Mouse (Mus musculus): ENCODE measurements around the gene Csnk1d. TPM values are rescaled to one million over a fixed set of nuclear protein-coding genes. Genes with fewer than 3 reads are reported as not detected.

Gene Csnk1d
- 85.2 and 99.8 TPM in 2 replicates for polyA plus RNA-seq (2016; fragmentation: Nextera tagmentation; extraction: Ambion mirVana)

DNA sequence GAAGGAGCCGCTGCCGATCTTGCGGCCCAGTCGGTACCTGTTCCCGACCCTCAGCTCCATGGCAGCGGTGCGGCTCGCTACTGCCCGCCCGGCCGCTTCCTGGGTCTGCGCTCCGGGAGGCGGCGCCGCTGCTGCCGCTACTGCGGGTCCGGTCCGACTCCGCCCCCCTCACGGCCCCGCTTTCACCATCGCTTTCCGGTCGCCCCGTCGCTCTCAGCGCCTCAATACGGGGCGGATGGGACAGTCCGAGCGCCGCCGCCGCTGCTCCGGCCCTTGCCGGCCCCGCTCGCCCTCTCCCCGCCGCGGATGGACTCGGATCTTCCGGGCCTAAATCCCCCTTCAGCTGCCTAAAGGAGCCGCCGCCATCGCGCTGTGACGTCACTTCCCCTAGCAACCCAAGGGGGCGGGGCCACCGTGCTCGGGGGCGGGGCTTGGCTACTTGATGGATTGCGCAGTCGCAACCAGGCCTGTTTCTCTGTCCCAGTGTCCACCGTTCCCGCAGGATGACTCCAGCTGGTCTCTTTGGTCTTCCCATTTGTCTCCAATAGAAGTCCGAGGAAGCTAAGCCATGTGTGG is at the start of gene Csnk1d:
TSS of gene Csnk1d (minus strand) at position 380 of the 576 bp plus-strand sequence.
- peak within 1 kb of the TSS; percentile 94 for H3K4me3 ChIP-seq
- H3K27me3 ChIP-seq (ENCODE audit: insufficient read depth, poor library complexity, severe bottlenecking), result no peaks in the 10 kb centered on the region
- peaks cover 50% of the 10 kb centered on the region for H3K4me1 ChIP-seq
- peak within 1 kb of the TSS; percentile 100 for H3K27ac ChIP-seq
- peaks cover 22% of the 10 kb centered on the region for H3K36me3 ChIP-seq
- no peaks in the 10 kb centered on the region for H3K9me3 ChIP-seq
- DNase-seq (ENCODE audit: low spot score), result peak; percentile 98
- WGBS, result under 1% methylated on average over 59 of the region's 59 CpGs

DNA sequence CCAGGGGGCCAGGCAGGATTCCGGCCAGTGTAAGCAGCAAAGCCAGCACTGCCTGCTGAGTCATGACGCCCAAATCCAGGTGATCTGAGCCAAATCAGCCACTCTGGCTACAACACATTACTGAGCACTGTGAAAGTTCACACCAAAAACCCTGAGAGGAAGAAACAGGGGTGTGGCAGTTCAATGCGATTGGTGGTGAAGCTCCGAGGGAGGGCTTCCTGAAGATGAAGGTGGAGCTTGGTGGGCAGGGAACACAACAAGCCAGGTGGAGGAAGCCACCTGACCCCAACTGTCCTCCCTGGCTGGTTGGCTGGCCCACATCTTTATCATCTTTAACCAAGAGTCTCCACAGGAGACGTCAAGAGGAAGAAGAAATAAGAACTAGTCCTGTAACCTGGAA is 48.2 kb upstream of the Csnk1d start, which contains the start of gene Cd7:
TSS of gene Cd7 (minus strand) at position 117 of the 400 bp plus-strand sequence.
- no peak for DNase-seq (ENCODE audit: low spot score)
- no peaks in the 10 kb centered on the region for H3K36me3 ChIP-seq
- WGBS, result 63% methylated on average over 5 of the region's 5 CpGs
- H3K4me3 ChIP-seq, result no peak within 1 kb of the TSS
- H3K27ac ChIP-seq, result no peak within 1 kb of the TSS
- H3K9me3 ChIP-seq, result no peaks in the 10 kb centered on the region
- no peaks in the 10 kb centered on the region for H3K4me1 ChIP-seq
- H3K27me3 ChIP-seq (ENCODE audit: insufficient read depth, poor library complexity, severe bottlenecking), result peaks cover 42% of the 10 kb centered on the region

DNA sequence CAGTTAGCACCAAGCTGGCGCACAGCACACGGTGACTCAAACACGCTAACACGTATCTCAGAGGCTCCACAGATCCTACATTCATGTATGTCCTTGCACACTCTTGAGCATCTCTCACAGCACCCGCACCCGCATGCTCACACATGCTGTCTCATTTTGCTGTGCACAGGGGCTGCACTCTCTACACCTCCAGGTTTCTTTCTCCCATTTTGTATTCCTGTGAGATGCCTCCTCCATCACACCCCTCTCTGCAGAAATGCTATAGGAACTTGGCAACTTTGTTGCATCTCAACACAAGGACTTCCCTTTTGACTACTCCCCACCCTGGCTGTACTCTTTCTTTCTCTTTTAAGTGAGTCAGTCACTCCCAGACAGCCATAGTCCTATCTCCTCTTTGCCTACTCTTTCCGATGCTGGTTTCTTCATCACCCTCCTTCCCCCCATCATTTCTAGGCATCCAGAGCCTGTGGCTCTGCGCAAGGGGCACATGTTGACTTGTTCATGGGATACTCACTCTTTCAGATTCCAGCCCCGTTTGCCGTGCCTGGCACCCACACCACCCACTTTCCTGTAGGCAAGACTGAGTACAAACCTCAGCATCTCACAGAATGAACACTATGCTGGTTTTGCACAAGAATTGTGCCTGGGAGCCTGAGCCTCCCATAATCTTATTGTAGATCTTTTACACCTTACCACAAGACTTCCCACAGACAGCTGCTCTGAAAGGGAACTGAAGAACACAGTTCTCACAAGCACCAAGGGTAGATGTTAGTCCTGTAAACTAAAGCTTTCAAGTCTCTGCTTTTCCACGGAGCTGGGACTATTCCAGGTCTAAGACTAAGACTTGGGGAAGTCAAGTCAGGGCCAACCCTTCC is 47.5 kb upstream of the Csnk1d start:
- 82% methylated on average over 11 of the region's 11 CpGs for WGBS
- Histone ChIP-seq H3K4me3 (no peak overlapping the region), H3K27me3 (ENCODE audit: insufficient read depth, poor library complexity, severe bottlenecking) (peaks cover 37% of the 10 kb centered on the region), H3K27ac (no peak overlapping the region), H3K9me3 (no peaks in the 10 kb centered on the region), H3K36me3 (no peaks in the 10 kb centered on the region), H3K4me1 (no peaks in the 10 kb centered on the region)
- no peak for DNase-seq (ENCODE audit: low spot score)

DNA sequence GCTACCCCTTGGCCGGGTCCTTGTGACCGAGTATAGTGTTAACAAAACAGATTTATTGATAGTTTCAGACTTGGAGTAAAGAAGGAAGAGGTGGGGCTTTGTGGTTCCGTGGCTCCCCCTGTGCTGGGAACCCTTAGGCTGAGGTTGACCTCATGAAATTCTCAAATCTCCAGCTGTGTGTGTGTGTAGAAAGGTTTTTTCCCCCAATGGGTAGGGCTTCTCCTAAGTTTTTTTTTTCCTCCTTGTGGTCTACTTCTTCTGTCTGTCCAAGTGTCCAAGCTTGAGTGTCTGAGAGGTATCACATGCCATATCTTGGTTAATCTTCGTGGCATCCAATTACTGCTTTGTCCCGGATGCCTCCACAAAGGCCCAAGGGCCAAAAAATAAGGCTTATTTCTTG is 42.0 kb upstream of the Csnk1d start:
- no peak overlapping the region for H3K27ac ChIP-seq
- H3K36me3 ChIP-seq, result no peaks in the 10 kb centered on the region
- DNase-seq (ENCODE audit: low spot score), result no peak
- H3K4me3 ChIP-seq, result no peak overlapping the region
- no peaks in the 10 kb centered on the region for H3K4me1 ChIP-seq
- H3K27me3 ChIP-seq (ENCODE audit: insufficient read depth, poor library complexity, severe bottlenecking), result peaks cover 32% of the 10 kb centered on the region
- WGBS, result 77% methylated on average over 5 of the region's 5 CpGs
- H3K9me3 ChIP-seq, result no peaks in the 10 kb centered on the region

DNA sequence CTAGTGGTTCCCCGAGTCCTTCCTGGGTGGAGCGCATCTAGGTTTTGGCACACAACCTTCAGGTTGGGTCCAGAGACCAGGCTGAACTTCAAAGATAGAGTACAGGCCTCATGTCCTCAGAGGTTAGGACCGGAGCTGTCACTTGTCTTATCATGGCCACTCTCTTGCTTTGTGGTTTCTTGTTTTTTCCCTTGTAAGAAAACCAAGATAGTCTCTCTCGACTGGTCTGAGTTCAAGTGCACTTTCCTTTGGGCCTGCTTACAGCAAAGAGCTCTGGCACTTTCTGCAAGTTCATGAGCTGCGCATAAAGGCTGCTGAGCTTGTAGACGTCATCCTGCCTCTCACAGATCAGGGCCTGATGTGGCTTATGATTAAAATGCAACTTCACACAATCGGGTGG is 36.1 kb upstream of the Csnk1d start:
- Histone ChIP-seq H3K27ac (no peak overlapping the region), H3K36me3 (no peaks in the 10 kb centered on the region), H3K4me3 (no peak overlapping the region), H3K9me3 (no peaks in the 10 kb centered on the region), H3K4me1 (no peaks in the 10 kb centered on the region), H3K27me3 (ENCODE audit: insufficient read depth, poor library complexity, severe bottlenecking) (peaks cover 7% of the 10 kb centered on the region)
- no peak for DNase-seq (ENCODE audit: low spot score)
- WGBS, result 75% methylated on average over 7 of the region's 7 CpGs

DNA sequence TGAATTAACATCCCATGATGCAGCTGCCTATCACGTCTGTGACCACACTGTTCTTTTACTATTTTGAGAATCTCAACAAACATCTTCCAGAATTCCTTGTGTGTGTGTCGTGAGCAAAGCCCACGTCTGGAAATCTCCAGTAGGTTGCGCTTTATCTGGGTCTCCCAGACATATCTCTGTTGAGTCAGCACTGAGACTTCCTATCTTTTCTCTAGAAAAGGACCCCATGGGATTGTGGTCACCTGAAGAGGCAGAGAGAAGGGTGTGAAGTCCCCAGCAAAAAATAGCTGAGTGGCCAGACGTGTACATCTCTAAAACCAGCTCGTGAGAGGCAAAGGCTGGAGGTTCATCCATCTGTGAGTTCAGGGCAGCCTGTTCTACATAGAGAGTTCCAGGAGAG is 33.0 kb upstream of the Csnk1d start:
- Histone ChIP-seq H3K36me3 (no peaks in the 10 kb centered on the region), H3K4me1 (no peaks in the 10 kb centered on the region)
- WGBS, result 46% methylated on average over 6 of the region's 6 CpGs

DNA sequence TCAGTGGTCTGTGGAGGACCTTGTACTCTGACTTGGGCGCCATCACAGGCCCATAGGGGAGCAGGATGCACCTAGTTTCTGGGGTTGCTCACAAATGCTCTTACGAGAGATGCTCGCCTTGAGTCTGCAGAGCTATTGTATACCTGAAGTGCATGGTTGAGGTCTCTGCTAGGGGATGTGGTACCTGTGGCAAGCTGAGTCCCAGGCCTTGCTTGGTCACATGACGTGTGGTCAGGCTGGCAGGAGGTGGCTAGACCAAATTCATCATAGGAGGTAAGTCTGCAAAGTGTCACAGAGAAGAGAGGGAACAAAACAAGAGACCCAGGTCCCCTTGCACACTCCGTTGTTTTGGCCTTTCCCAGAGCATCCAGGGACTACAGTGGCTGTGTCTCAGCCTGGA is 28.4 kb upstream of the Csnk1d start:
- Histone ChIP-seq H3K27me3 (ENCODE audit: insufficient read depth, poor library complexity, severe bottlenecking) (peaks cover 24% of the 10 kb centered on the region), H3K27ac (no peak overlapping the region)

More for the DNA sequence above, 33.0 kb upstream of the Csnk1d start:
- no peak overlapping the region for H3K27ac ChIP-seq
- peaks cover 6% of the 10 kb centered on the region for H3K27me3 ChIP-seq (ENCODE audit: insufficient read depth, poor library complexity, severe bottlenecking)
- no peaks in the 10 kb centered on the region for H3K9me3 ChIP-seq
- H3K4me3 ChIP-seq, result no peak overlapping the region
- no peak for DNase-seq (ENCODE audit: low spot score)

DNA sequence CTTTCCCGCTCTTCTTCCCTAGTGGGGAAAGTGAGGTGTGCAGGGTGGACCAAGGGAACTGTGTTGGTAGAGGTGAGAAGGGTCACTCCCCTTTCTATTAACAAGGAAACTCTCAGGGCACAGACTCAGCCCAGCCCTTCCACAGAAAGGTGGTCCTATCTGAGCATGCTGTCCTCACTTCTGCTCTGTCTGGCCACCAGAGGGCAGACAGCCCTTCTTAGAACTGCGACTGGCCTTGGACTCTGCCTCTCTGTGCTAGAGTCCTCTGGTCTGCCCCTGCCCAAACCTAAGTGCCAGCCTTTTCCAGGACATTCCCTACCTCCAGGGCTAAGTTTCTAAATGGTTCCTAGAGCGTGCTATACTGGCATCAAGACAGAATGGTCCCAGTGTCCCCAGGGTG is 26.6 kb upstream of the Csnk1d start:
- H3K36me3 ChIP-seq, result no peaks in the 10 kb centered on the region
- 36% methylated on average over 3 of the region's 3 CpGs for WGBS
- no peak overlapping the region for H3K4me3 ChIP-seq
- H3K27me3 ChIP-seq (ENCODE audit: insufficient read depth, poor library complexity, severe bottlenecking), result peaks cover 30% of the 10 kb centered on the region
- no peak overlapping the region for H3K27ac ChIP-seq
- peak; percentile 76 for DNase-seq (ENCODE audit: low spot score)
- peaks cover 16% of the 10 kb centered on the region for H3K4me1 ChIP-seq
- no peaks in the 10 kb centered on the region for H3K9me3 ChIP-seq

More for the DNA sequence above, 28.4 kb upstream of the Csnk1d start:
- Histone ChIP-seq H3K4me1 (peaks cover 15% of the 10 kb centered on the region), H3K9me3 (no peaks in the 10 kb centered on the region), H3K4me3 (no peak overlapping the region), H3K36me3 (no peaks in the 10 kb centered on the region)
- no peak for DNase-seq (ENCODE audit: low spot score)
- WGBS, result 81% methylated on average over 5 of the region's 5 CpGs

DNA sequence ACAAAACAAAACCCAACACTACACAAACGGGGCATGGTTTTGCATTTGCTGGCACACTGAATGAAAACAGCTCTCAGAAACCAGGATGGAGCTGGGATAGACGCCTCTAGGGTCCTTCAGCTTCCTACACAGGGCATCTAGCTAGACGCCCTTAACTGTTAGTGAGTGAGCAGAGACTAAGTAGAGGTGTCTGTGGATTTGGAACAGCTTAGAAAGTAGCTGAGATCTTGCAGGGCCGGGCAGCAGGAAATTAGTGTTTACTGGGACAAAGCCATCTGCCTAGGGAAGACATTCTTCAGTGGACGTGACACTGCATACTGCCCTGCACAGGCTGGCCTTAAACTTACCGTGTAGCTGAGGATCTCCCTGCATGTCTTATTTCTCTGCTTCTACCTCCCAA is 24.3 kb upstream of the Csnk1d start:
- Histone ChIP-seq H3K4me1 (peaks cover 16% of the 10 kb centered on the region), H3K36me3 (no peaks in the 10 kb centered on the region), H3K4me3 (no peak overlapping the region), H3K27me3 (ENCODE audit: insufficient read depth, poor library complexity, severe bottlenecking) (peaks cover 35% of the 10 kb centered on the region), H3K27ac (0 out of 2 replicates have a peak overlapping the region, but pooled peaks have one; percentile 29), H3K9me3 (no peaks in the 10 kb centered on the region)
- DNase-seq (ENCODE audit: low spot score), result no peak
- 47% methylated on average over 6 of the region's 6 CpGs for WGBS

DNA sequence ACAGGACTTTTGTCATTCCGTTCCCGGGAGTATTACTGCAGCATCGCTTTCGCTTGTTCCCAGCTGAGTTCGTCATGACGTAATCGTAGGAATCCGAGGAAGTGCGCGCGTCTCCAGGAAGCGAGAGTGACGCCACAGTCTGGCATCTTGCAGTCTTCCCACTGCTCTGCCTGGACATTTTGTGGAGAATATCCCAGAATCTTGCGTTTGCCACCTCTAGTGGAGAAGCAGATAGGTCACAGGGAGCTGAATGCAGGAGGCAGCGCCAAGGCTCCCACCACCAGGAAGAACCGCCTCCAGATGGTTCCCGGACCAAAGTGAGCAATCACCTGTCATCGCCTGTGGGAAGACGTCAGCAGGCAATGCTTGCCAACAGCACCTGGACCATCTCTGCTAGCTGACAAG is 23.8 kb upstream of the Csnk1d start:
- H3K27me3 ChIP-seq (ENCODE audit: insufficient read depth, poor library complexity, severe bottlenecking), result peaks cover 35% of the 10 kb centered on the region
- peak overlapping the region; percentile 43 for H3K4me3 ChIP-seq
- no peaks in the 10 kb centered on the region for H3K9me3 ChIP-seq
- peaks cover 16% of the 10 kb centered on the region for H3K4me1 ChIP-seq
- H3K27ac ChIP-seq, result no peak overlapping the region
- no peaks in the 10 kb centered on the region for H3K36me3 ChIP-seq
- WGBS, result 37% methylated on average over 19 of the region's 19 CpGs
- peak; percentile 84 for DNase-seq (ENCODE audit: low spot score)

DNA sequence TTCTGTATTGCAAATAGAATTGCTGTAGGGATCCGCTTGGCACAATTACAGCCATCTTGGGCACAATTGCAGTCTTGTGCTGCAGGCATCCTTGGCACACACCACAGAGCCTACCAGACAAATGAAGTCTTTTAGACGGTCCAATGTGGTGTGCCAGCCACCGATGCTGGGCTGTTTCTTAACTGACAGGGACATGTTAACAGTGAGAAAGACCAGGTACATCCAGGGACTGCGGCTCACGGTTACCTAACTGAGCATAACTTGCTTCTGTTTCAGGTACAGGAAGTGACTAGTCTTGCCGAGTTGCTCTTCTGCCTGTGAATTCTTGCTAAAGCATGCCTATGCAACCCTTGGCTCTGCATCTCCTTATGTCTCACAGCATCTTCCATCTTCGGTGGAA is 22.5 kb upstream of the Csnk1d start:
- no peak for DNase-seq (ENCODE audit: low spot score)
- peaks cover 16% of the 10 kb centered on the region for H3K4me1 ChIP-seq
- H3K27me3 ChIP-seq (ENCODE audit: insufficient read depth, poor library complexity, severe bottlenecking), result peaks cover 35% of the 10 kb centered on the region
- no peak overlapping the region for H3K4me3 ChIP-seq
- WGBS, result 77% methylated on average over 7 of the region's 7 CpGs
- no peak overlapping the region for H3K27ac ChIP-seq
- no peaks in the 10 kb centered on the region for H3K36me3 ChIP-seq
- no peaks in the 10 kb centered on the region for H3K9me3 ChIP-seq

DNA sequence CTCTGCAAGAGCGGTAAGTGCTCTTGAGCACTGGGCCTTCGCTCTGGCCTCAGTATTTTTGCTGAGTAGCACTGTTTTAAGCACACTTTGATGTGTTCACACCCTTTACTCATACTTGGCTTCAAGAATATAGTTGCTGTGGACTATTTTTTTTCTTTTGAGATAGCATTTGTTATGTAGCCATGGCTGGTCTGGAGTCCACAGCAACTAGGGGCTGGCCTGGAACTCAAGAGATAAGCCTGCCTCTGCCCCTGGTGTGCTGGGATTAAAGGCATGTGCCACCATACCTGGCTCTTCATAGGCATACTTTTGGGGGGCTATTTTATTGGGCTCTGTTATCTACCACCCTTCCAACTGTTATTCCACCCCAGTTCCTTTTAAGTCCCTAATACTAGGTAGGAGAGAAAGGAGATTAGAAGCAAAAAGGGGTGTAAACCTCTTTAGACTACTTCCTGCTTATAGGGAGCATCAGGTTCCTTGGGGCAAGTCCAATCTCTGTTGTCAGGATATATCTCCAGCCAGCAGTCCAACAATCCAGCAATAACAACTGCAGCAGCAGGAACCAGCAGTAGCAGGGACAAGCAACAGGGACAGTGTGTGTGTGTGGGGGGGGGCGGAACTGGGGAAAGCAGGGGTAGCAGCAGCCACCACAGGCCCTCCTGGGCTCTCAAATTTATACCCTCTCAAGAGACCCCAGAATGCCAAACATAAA is 19.1 kb upstream of the Csnk1d start:
- Histone ChIP-seq H3K36me3 (no peaks in the 10 kb centered on the region), H3K4me1 (peaks cover 8% of the 10 kb centered on the region), H3K4me3 (no peak overlapping the region), H3K27me3 (ENCODE audit: insufficient read depth, poor library complexity, severe bottlenecking) (peaks cover 15% of the 10 kb centered on the region; the same call in 1 of the 2 replicates), H3K9me3 (no peaks in the 10 kb centered on the region), H3K27ac (no peak overlapping the region)
- DNase-seq (ENCODE audit: low spot score), result no peak
- 92% methylated on average over 3 of the region's 3 CpGs for WGBS

DNA sequence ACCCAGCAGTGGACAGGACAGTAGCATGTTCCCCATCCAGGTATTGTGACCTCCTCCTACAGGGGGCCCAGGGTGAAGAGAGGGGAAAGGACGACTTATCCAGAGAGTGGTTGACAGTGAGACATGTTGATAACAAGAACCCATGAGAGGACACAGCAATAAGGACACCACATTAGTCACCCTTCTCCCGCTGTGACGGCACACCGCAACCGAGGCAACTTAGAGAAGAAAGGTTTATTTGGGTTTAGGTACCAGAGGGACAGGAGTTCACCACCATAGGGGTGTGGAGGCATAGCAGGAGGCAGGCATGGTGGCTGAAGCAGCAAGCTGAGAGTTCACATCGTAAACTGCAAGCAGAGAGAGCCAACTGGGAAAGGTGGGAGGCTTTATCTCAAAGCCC is 15.1 kb upstream of the Csnk1d start:
- no peak overlapping the region for H3K27ac ChIP-seq
- H3K36me3 ChIP-seq, result no peaks in the 10 kb centered on the region
- no peak for DNase-seq (ENCODE audit: low spot score)
- no peaks in the 10 kb centered on the region for H3K4me1 ChIP-seq
- WGBS, result 62% methylated on average over 6 of the region's 6 CpGs
- H3K27me3 ChIP-seq (ENCODE audit: insufficient read depth, poor library complexity, severe bottlenecking), result 0 out of 2 replicates have a peak, but pooled peaks cover 4% of the 10 kb centered on the region
- H3K4me3 ChIP-seq, result no peak overlapping the region
- H3K9me3 ChIP-seq, result no peaks in the 10 kb centered on the region

Data from heart, embryonic 10.5 days (tissue).